Mouse (Mus musculus): ENCODE data around the gene Mfsd6. TPM values are rescaled to one million over a fixed set of nuclear protein-coding genes. Genes with fewer than 3 reads are reported as not detected.

Mfsd6 gene
- polyA plus RNA-seq, 1 experiment: 23.2 TPM

- no peak for DNase-seq
- H3K4me3 ChIP-seq (replicated peaks; ENCODE audit: extremely low read depth, low read depth, low read length): no peak overlapping the region
- 88% methylated on average over 6 of the region's 6 CpGs for WGBS
- TF ChIP-seq CTCF (IDR thresholded peaks at IDR 0.05; ENCODE audit: insufficient read depth, low read length) (no peak), POLR2A (IDR thresholded peaks at IDR 0.05; ENCODE audit: borderline replicate concordance, extremely low read depth, low read depth, low read length) (no peak)
- H3K4me1 ChIP-seq (ENCODE audit: control insufficient read depth, insufficient read depth, low read length): peaks cover 5% of the 10 kb centered on the region; the same call in 1 of the 2 replicates
Measured at GRCm38 (mm10) chr1:52634251-52634650, 93.0 kb downstream of the Mfsd6 start.

GRCm38 (mm10) chr1:52631570-52631969 is 95.7 kb downstream of the Mfsd6 start:
- WGBS: 56% methylated on average over 2 of the region's 2 CpGs
- H3K4me1 ChIP-seq (ENCODE audit: control insufficient read depth, insufficient read depth, low read length): peaks cover 5% of the 10 kb centered on the region; the same call in 1 of the 2 replicates
- TF ChIP-seq POLR2A (IDR thresholded peaks at IDR 0.05; ENCODE audit: borderline replicate concordance, extremely low read depth, low read depth, low read length) (no peak), CTCF (IDR thresholded peaks at IDR 0.05; ENCODE audit: insufficient read depth, low read length) (no peak)
- no peak for DNase-seq
- peak overlapping the region; percentile 84 for H3K4me3 ChIP-seq (replicated peaks; ENCODE audit: extremely low read depth, low read depth, low read length)

- DNase-seq: no peak
- WGBS: 0% methylated on average over 6 of the region's 6 CpGs
- TF ChIP-seq CTCF (IDR thresholded peaks at IDR 0.05; ENCODE audit: insufficient read depth, low read length) (no peak), POLR2A (IDR thresholded peaks at IDR 0.05; ENCODE audit: borderline replicate concordance, extremely low read depth, low read depth, low read length) (no peak)
- Histone ChIP-seq H3K4me1 (ENCODE audit: control insufficient read depth, insufficient read depth, low read length) (peaks cover 5% of the 10 kb centered on the region; the same call in 1 of the 2 replicates), H3K4me3 (replicated peaks; ENCODE audit: extremely low read depth, low read depth, low read length) (peak overlapping the region; percentile 84)
Measured at GRCm38 (mm10) chr1:52630937-52631299, 96.3 kb downstream of the Mfsd6 start.

- TF ChIP-seq POLR2A (IDR thresholded peaks at IDR 0.05; ENCODE audit: borderline replicate concordance, extremely low read depth, low read depth, low read length) (peak; percentile 71; the same call in 1 of the 2 replicates), CTCF (IDR thresholded peaks at IDR 0.05; ENCODE audit: insufficient read depth, low read length) (peak; percentile 54)
- Histone ChIP-seq H3K4me3 (replicated peaks; ENCODE audit: extremely low read depth, low read depth, low read length) (peak within 1 kb of the TSS; percentile 84), H3K4me1 (ENCODE audit: control insufficient read depth, insufficient read depth, low read length) (peaks cover 5% of the 10 kb centered on the region; the same call in 1 of the 2 replicates)
- peak; percentile 93 for DNase-seq
- under 1% methylated on average over 43 of the region's 44 CpGs for WGBS
Measured at GRCm38 (mm10) chr1:52630248-52630936, 96.9 kb downstream of the Mfsd6 start, which contains the start of gene Nemp2. Nemp2 (plus strand) TSS chr1:52630703.

- Histone ChIP-seq H3K4me3 (replicated peaks; ENCODE audit: extremely low read depth, low read depth, low read length) (no peak overlapping the region), H3K4me1 (ENCODE audit: control insufficient read depth, insufficient read depth, low read length) (no peaks in the 10 kb centered on the region)
- TF ChIP-seq POLR2A (IDR thresholded peaks at IDR 0.05; ENCODE audit: borderline replicate concordance, extremely low read depth, low read depth, low read length) (no peak), CTCF (IDR thresholded peaks at IDR 0.05; ENCODE audit: insufficient read depth, low read length) (no peak)
- DNase-seq: no peak
Measured at GRCm38 (mm10) chr1:52620442-52620841, 106.8 kb downstream of the Mfsd6 start.

GRCm38 (mm10) chr1:52618217-52618616 is 109.0 kb downstream of the Mfsd6 start:
- Histone ChIP-seq H3K4me1 (ENCODE audit: control insufficient read depth, insufficient read depth, low read length) (no peaks in the 10 kb centered on the region), H3K4me3 (replicated peaks; ENCODE audit: extremely low read depth, low read depth, low read length) (no peak overlapping the region)
- TF ChIP-seq POLR2A (IDR thresholded peaks at IDR 0.05; ENCODE audit: borderline replicate concordance, extremely low read depth, low read depth, low read length) (no peak), CTCF (IDR thresholded peaks at IDR 0.05; ENCODE audit: insufficient read depth, low read length) (no peak)
- WGBS: 30% methylated on average over 1 of the region's 1 CpGs
- DNase-seq: no peak

- H3K4me1 ChIP-seq (ENCODE audit: control insufficient read depth, insufficient read depth, low read length): no peaks in the 10 kb centered on the region
- WGBS: 66% methylated on average over 4 of the region's 4 CpGs
- TF ChIP-seq POLR2A (IDR thresholded peaks at IDR 0.05; ENCODE audit: borderline replicate concordance, extremely low read depth, low read depth, low read length) (no peak), CTCF (IDR thresholded peaks at IDR 0.05; ENCODE audit: insufficient read depth, low read length) (no peak)
- no peak overlapping the region for H3K4me3 ChIP-seq (replicated peaks; ENCODE audit: extremely low read depth, low read depth, low read length)
- DNase-seq: no peak
Measured at GRCm38 (mm10) chr1:52608486-52608885, 118.8 kb downstream of the Mfsd6 start.

- DNase-seq: no peak
- 61% methylated on average over 1 of the region's 1 CpGs for WGBS
- no peak for TF ChIP-seq CTCF (IDR thresholded peaks at IDR 0.05; ENCODE audit: insufficient read depth, low read length)
- no peak for TF ChIP-seq POLR2A (IDR thresholded peaks at IDR 0.05; ENCODE audit: borderline replicate concordance, extremely low read depth, low read depth, low read length)
Measured at GRCm38 (mm10) chr1:52607700-52608099, 119.6 kb downstream of the Mfsd6 start.

More at GRCm38 (mm10) chr1:52607700-52608099, 119.6 kb downstream of the Mfsd6 start:
- H3K4me3 ChIP-seq (replicated peaks; ENCODE audit: extremely low read depth, low read depth, low read length): no peak overlapping the region
- no peaks in the 10 kb centered on the region for H3K4me1 ChIP-seq (ENCODE audit: control insufficient read depth, insufficient read depth, low read length)

Other genes with a start within 250 kb of the Mfsd6 start
- gene Nab1, start 226.8 kb downstream of the Mfsd6 start, polyA plus RNA-seq (2012; rRNA removed): 14.9 and 17.9 TPM in 2 replicates
- gene Nemp2, start 96.8 kb downstream of the Mfsd6 start, polyA plus RNA-seq (2012; rRNA removed): 5.9 and 12.6 TPM in 2 replicates
- 7.0 and 9.3 TPM in 2 replicates for gene Inpp1, start 90.2 kb upstream of the Mfsd6 start, polyA plus RNA-seq (2012; rRNA removed)
- 11.5 and 18.3 TPM in 2 replicates for gene Hibch, start 117.5 kb upstream of the Mfsd6 start, polyA plus RNA-seq (2012; rRNA removed)

Measured in lung, adult 2 months (tissue).